ENCODE assay signal across 13 mouse cellular contexts in the genomic region with DNA sequence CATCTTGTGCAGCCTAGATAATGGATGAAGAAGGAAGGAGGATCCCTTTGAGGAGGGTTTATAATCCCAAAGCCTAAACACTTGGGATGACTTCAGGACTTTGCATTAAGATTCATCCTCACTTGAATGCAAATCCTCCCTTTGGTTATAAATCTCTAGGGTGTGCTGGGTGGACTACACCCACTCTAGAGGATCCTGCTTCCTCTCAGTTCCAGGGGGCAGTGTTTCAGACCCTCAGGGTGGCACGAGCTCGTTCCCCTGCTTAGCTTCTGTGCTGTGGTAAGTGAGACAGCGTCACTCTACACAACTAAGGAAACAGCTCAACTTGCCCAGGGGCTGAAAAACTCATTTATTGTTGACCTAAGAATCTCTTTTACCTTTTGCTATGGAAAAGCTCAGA. TPM values are rescaled to one million over a fixed set of nuclear protein-coding genes. Genes with fewer than 3 reads are reported as not detected.
DNase-seq lines count a peak whose midpoint lies in the region; ATAC-seq and TF ChIP-seq lines count a peak whose summit lies in the region.
"Had no signal": no experiment of that assay in that cellular context is flagged by ENCODE, and none has a peak within 500 bp of the region (broad histone marks: within the 10 kb centered on the region; RNA-seq: fewer than 3 reads in every experiment).

No protein-coding gene starts in this region.

- no peak for TF ChIP-seq CTCF in left cerebral cortex, adult 2 months (IDR thresholded peaks at IDR 0.05)
- TF ChIP-seq CTCF in small intestine, adult 2 months (IDR thresholded peaks at IDR 0.05; ENCODE audit: extremely low read depth, insufficient read length, insufficient replicate concordance, low read depth, low read length) = no peak

- no peak for DNase-seq in embryonic facial prominence, embryonic 10.5 days (ENCODE audit: low spot score)
- no peak for DNase-seq in left cerebral cortex, adult 2 months (ENCODE audit: extremely low spot score in 1 of 2, low spot score in 2 of 2)
- no peak for DNase-seq in left cerebral cortex, postnatal 14 days (ENCODE audit: low spot score in 2 of 2)
- no peak for DNase-seq in frontal cortex, postnatal 10 days (ENCODE audit: low spot score in 2 of 2)
- DNase-seq in thymus, postnatal 25 days = no peak
- DNase-seq: cerebellum, adult 11 months; gastrocnemius, postnatal 10 days; lung, adult 18-20 months had no signal

- H3K9me3 ChIP-seq in embryonic facial prominence, embryonic 13.5 days = no peaks in the 10 kb centered on the region
- H3K9me3 ChIP-seq in embryonic facial prominence, embryonic 10.5 days = no peaks in the 10 kb centered on the region
- H3K9me3 ChIP-seq in intestine, embryonic 16.5 days (ENCODE audit: control insufficient read depth, low read length) = no peaks in the 10 kb centered on the region
- H3K9me3 ChIP-seq: midbrain, embryonic 15.5 days had no signal

- peak overlapping the region; percentile 68 for H3K4me2 ChIP-seq in embryonic facial prominence, embryonic 13.5 days
- H3K4me2 ChIP-seq in intestine, embryonic 16.5 days (ENCODE audit: low read depth, low read length) = peak overlapping the region; percentile 73

- H3K4me3 ChIP-seq in embryonic facial prominence, embryonic 13.5 days = no peak overlapping the region
- H3K4me3 ChIP-seq in embryonic facial prominence, embryonic 10.5 days = no peak overlapping the region
- peak overlapping the region; percentile 55; the same call in 1 of the 2 replicates for H3K4me3 ChIP-seq in left cerebral cortex, adult 2 months
- no peak overlapping the region; the same call in 1 of the 2 replicates for H3K4me3 ChIP-seq in intestine, embryonic 16.5 days (ENCODE audit: low read length)
- no peak overlapping the region for H3K4me3 ChIP-seq in small intestine, adult 2 months (ENCODE audit: low read depth, low read length)
- H3K4me3 ChIP-seq: midbrain, embryonic 15.5 days had no signal

- H3K27me3 ChIP-seq in embryonic facial prominence, embryonic 13.5 days = peaks cover 29% of the 10 kb centered on the region
- H3K27me3 ChIP-seq in embryonic facial prominence, embryonic 10.5 days (replicated peaks; ENCODE audit: low read depth, poor library complexity, severe bottlenecking) = peaks cover 32% of the 10 kb centered on the region
- no peaks in the 10 kb centered on the region for H3K27me3 ChIP-seq in intestine, embryonic 16.5 days (replicated peaks; ENCODE audit: control insufficient read depth, insufficient read depth, low read length)
- H3K27me3 ChIP-seq in small intestine, adult 2 months (ENCODE audit: control insufficient read depth, insufficient read depth, low read length) = peaks cover 5% of the 10 kb centered on the region; the same call in 1 of the 2 replicates

- H3K27ac ChIP-seq in embryonic facial prominence, embryonic 13.5 days = no peak overlapping the region
- H3K27ac ChIP-seq in embryonic facial prominence, embryonic 10.5 days (replicated peaks) = no peak overlapping the region
- peak overlapping the region; percentile 57 for H3K27ac ChIP-seq in left cerebral cortex, adult 2 months
- peak overlapping the region; percentile 78 for H3K27ac ChIP-seq in intestine, embryonic 16.5 days (ENCODE audit: low read length)
- peak overlapping the region; percentile 62 for H3K27ac ChIP-seq in small intestine, adult 2 months (ENCODE audit: insufficient read depth, low read depth, low read length)
- H3K27ac ChIP-seq: midbrain, embryonic 15.5 days had no signal

- no peak for ATAC-seq in embryonic facial prominence, embryonic 13.5 days (ENCODE audit: insufficient number of reproducible peaks, insufficient read depth, low FRiP score, low TSS enrichment, low read depth)
- peak; percentile 27 for ATAC-seq in intestine, embryonic 16.5 days
- ATAC-seq: hindbrain, embryonic 16.5 days; midbrain, embryonic 15.5 days had no signal

- intact Hi-C loops in left cerebral cortex, adult 2 months (cut with DNase I) = no loop called here
- intact Hi-C loops in left cerebral cortex, postnatal 14 days (cut with DNase I) = no loop called here

- peaks cover 32% of the 10 kb centered on the region for H3K4me1 ChIP-seq in embryonic facial prominence, embryonic 13.5 days
- peaks cover 36% of the 10 kb centered on the region for H3K4me1 ChIP-seq in embryonic facial prominence, embryonic 10.5 days
- peaks cover 24% of the 10 kb centered on the region for H3K4me1 ChIP-seq in intestine, embryonic 16.5 days (ENCODE audit: control insufficient read depth, insufficient read depth, low read length)
- no peaks in the 10 kb centered on the region for H3K4me1 ChIP-seq in small intestine, adult 2 months (ENCODE audit: control insufficient read depth, insufficient read depth, insufficient read length, low read length)

- WGBS in embryonic facial prominence, embryonic 13.5 days = 23% methylated on average over 3 of the region's 3 CpGs
- 43% methylated on average over 3 of the region's 3 CpGs for WGBS in embryonic facial prominence, embryonic 10.5 days
- 21% methylated on average over 3 of the region's 3 CpGs for WGBS in intestine, embryonic 16.5 days
- 40% methylated on average over 3 of the region's 3 CpGs for WGBS in small intestine, adult 2 months

- no peaks in the 10 kb centered on the region for H3K36me3 ChIP-seq in embryonic facial prominence, embryonic 13.5 days
- H3K36me3 ChIP-seq in embryonic facial prominence, embryonic 10.5 days (replicated peaks) = no peaks in the 10 kb centered on the region
- H3K36me3 ChIP-seq in intestine, embryonic 16.5 days (ENCODE audit: control insufficient read depth, insufficient read depth, low read length) = no peaks in the 10 kb centered on the region
- H3K36me3 ChIP-seq in small intestine, adult 2 months (ENCODE audit: control insufficient read depth, insufficient read depth, low read length) = no peaks in the 10 kb centered on the region
- H3K36me3 ChIP-seq: midbrain, embryonic 15.5 days had no signal

- no peak for TF ChIP-seq POLR2A in small intestine, adult 2 months (IDR thresholded peaks at IDR 0.05; ENCODE audit: low read depth, low read length)

- H3K9ac ChIP-seq in embryonic facial prominence, embryonic 13.5 days = no peak overlapping the region
- no peak overlapping the region; the same call in 1 of the 2 replicates for H3K9ac ChIP-seq in intestine, embryonic 16.5 days (ENCODE audit: low read depth, low read length)
- H3K9ac ChIP-seq: midbrain, embryonic 15.5 days had no signal

RNA-seq across cellular contexts. Expression of a gene that starts 1.8 kb away (rescaled TPM):
- 7.5 and 9.5 TPM in 2 replicates for polyA plus RNA-seq in embryonic facial prominence, embryonic 13.5 days (2015; fragmentation: Nextera tagmentation; extraction: Ambion mirVana)
- polyA plus RNA-seq in embryonic facial prominence, embryonic 10.5 days (2016; fragmentation: Nextera tagmentation; extraction: Ambion mirVana) = 0.44 and 0.64 TPM in 2 replicates
- 10 to 100 TPM; 40.5 to 51.1 TPM for total RNA-seq in left cerebral cortex, adult 2 months (2021)
- total RNA-seq in left cerebral cortex, postnatal 14 days (2021) = 10 to 100 TPM; 34.4 to 35.9 TPM
- 38.1 and 39.4 TPM in 2 replicates for polyA plus RNA-seq in intestine, embryonic 16.5 days (2015; fragmentation: Nextera tagmentation; extraction: Ambion mirVana)
- 2.3 and 4.5 TPM in 2 replicates for polyA plus RNA-seq in small intestine, adult 2 months (2012; rRNA removed)

Comparison
In these comparisons a context has a peak if more than half of its experiments do, and no peak if none do; other contexts are left out.
1. H3K27ac ChIP-seq: peak in left cerebral cortex, adult 2 months (single experiment), intestine, embryonic 16.5 days (single experiment) and small intestine, adult 2 months (single experiment); none in embryonic facial prominence, embryonic 13.5 days (single experiment) and embryonic facial prominence, embryonic 10.5 days (single experiment).